Mouse (Mus musculus): Measurements from ENCODE around the gene Sds. TPM values are rescaled to one million over a fixed set of nuclear protein-coding genes. Genes with fewer than 3 reads are reported as not detected.

Sds gene
- not detected for polyA plus RNA-seq (2017; shearing (Covaris generic))

GRCm38 (mm10) chr5:120476296-120476695, at the start of gene Sds:
Gene Sds (plus strand): TSS chr5:120476526.

DNA sequence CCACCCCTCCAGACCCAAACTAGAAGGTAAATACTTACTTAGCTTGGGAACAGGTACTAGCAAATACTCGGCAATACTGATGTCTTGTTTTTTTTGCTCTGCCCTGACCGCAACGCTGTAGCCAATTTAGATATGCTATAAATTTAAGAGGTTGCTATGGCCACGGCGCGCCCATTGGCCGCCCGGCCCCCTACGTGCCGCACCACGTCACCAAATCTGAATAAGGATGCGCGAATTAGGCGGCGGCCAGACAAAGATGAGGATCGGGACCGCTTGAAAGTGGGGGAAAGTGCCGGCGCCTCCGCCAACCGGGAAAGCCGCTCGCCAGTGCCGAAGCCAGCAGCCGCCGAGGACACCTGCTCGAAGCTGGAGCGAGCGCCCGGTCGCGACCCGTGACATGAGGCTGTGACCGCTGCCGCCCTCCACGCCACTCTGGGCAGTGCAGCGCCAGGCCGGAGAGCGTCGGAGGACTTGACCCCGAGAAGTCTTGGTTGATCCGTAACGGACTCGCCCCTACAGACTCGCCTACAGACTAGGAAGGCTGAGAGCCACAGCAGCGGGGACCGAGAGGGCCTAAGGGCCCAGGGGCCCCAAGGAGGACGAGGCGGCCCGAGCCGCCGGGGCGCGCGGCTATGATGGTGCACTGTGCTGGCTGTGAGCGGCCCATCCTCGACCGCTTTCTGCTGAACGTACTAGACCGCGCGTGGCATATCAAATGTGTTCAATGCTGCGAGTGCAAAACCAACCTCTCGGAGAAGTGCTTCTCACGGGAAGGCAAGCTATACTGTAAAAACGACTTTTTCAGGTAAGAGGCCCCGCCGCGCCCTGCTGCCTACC, 44.5 kb upstream of the Sds start, which contains the start of gene Lhx5:
Lhx5 (plus strand) TSS at position 51 of the 837 bp plus-strand sequence.

GRCm38 (mm10) chr5:120472770-120473169, 3.6 kb upstream of the Sds start, which contains the start of gene Sdsl:
Gene Sdsl (minus strand): TSS chr5:120472810.

GRCm38 (mm10) chr5:120503144-120503795, 26.9 kb downstream of the Sds start, which contains the start of gene Plbd2:
Gene Plbd2 (minus strand): TSS chr5:120503625.

DNA sequence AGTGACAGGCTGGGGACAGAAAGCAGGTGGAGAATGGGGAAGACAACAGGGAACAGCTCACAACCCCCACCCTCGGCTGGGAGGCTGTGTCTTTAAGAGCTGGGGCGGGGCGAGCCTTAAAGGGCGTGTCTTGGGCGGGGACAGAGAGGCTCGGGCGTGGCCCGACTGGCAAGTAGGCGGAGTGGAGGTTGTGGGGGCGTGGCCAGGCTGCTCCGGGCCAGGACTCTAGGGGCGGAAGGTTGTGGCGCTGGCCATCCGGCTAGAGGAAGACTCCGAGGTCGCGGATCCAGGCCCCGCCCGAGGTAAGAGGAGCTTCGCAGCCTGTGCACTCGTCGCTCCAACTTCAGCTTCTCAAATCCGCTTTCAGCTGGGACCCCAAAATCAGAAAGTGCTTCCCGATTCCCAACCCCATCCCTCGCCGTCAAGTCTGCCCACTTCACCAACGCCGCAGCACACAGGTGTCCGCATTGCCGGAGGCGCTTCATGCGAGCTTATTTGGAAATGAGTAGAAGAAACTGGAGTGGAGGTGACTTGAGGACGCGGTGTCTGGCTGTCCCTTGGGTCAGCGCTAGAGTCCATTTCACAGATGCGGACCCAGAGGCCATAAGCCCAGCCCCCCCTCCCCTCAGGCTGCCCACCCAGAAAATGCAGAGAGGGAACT, 34.8 kb downstream of the Sds start, which contains the start of gene Slc8b1:
Slc8b1 (plus strand) TSS at position 187 of the 661 bp plus-strand sequence.

Other genes with a start within 250 kb of the Sds start
- gene Lhx5, start 44.8 kb upstream of the Sds start, polyA plus RNA-seq (2017; shearing (Covaris generic)) = 0.65 TPM
- gene Sdsl, start 3.7 kb upstream of the Sds start, polyA plus RNA-seq (2017; shearing (Covaris generic)) = not detected
- gene Plbd2, start 27.1 kb downstream of the Sds start, polyA plus RNA-seq (2017; shearing (Covaris generic)) = 17.4 TPM
- gene Slc8b1, start 34.6 kb downstream of the Sds start, polyA plus RNA-seq (2017; shearing (Covaris generic)) = 8.2 TPM
- gene Tpcn1, start 112.1 kb downstream of the Sds start, polyA plus RNA-seq (2017; shearing (Covaris generic)) = 4.4 TPM
- not detected for gene Iqcd, start 112.5 kb downstream of the Sds start, polyA plus RNA-seq (2017; shearing (Covaris generic))
- 4.9 TPM for gene Rita1, start 136.1 kb downstream of the Sds start, polyA plus RNA-seq (2017; shearing (Covaris generic))
- 82.4 TPM for gene Ddx54, start 136.2 kb downstream of the Sds start, polyA plus RNA-seq (2017; shearing (Covaris generic))
- gene Cfap73, start 157.7 kb downstream of the Sds start, polyA plus RNA-seq (2017; shearing (Covaris generic)) = not detected
- 12.2 TPM for gene Rasal1, start 172.3 kb downstream of the Sds start, polyA plus RNA-seq (2017; shearing (Covaris generic))
- gene Dtx1, start 235.4 kb downstream of the Sds start, polyA plus RNA-seq (2017; shearing (Covaris generic)) = 282 TPM

Data from effector memory CD4-positive, alpha-beta T cell, adult 7 months (primary cell).